Mouse (Mus musculus) forebrain, embryonic 16.5 days (tissue): Measurements from ENCODE around the gene Cep131. TPM values are rescaled to one million over a fixed set of nuclear protein-coding genes. Genes with fewer than 3 reads are reported as not detected.

Experiments
- ATAC-seq: fragments of 200-750 bp; cut with Nextera tagmentation; 2 replicates; pipeline ENCODE4 v1.8.0; 2017; ENCODE audit warnings: mild to moderate bottlenecking, moderate library complexity
- H3K27ac ChIP-seq: fragments of 300-500 bp; sonication (generic); 2 replicates; pipeline ENCODE4 v1.5.1; 2014; ENCODE audit warnings: low read length, control low read depth
- H3K27me3 ChIP-seq: fragments of 300-500 bp; sonication (generic); replicated peaks from 2 replicates; pipeline ENCODE4 v1.6.1; 2014; ENCODE audit warnings: low read length; ENCODE audit not compliant: control insufficient read depth, insufficient read depth
- H3K36me3 ChIP-seq: fragments of 300-500 bp; sonication (generic); 2 replicates; pipeline ENCODE4 v1.6.1; 2014; ENCODE audit not compliant: control insufficient read depth, insufficient read depth
- H3K4me1 ChIP-seq: fragments of 300-500 bp; sonication (generic); replicated peaks from 2 replicates; pipeline ENCODE4 v1.6.1; 2014; ENCODE audit warnings: low read length; ENCODE audit not compliant: control insufficient read depth, insufficient read depth
- H3K4me2 ChIP-seq: fragments of 300-500 bp; sonication (generic); 2 replicates; pipeline ENCODE4 v1.6.1; 2014; ENCODE audit warnings: mild to moderate bottlenecking, low read length, control low read depth
- H3K4me3 ChIP-seq: fragments of 300-500 bp; sonication (generic); replicated peaks from 2 replicates; pipeline ENCODE4 v1.5.1; 2014; ENCODE audit warnings: mild to moderate bottlenecking, low read length, control low read depth
- H3K9ac ChIP-seq: fragments of 300-500 bp; sonication (generic); replicated peaks from 2 replicates; pipeline ENCODE4 v1.6.1; 2014; ENCODE audit warnings: low read depth, low read length, control low read depth
- H3K9me3 ChIP-seq: fragments of 300-500 bp; sonication (generic); 2 replicates; pipeline ENCODE4 v1.6.1; 2016; ENCODE audit warnings: low read length; ENCODE audit not compliant: control insufficient read depth
- WGBS: fragments of 180-500 bp; shearing (Covaris S2); extraction: QIAGEN DNeasy Blood & Tissue Kit; methylation state at CpG from one replicate; pipeline ENCODE4 v1.1.7; 2014; 5-methylcytosine and 5-hydroxymethylcytosine counted together
- polyA plus RNA-seq: library from polyadenylated mRNA; unstranded; fragments of >200 nt; fragmentation: Nextera tagmentation; extraction: Ambion mirVana; gene quantifications from 2 replicates; pipeline ENCODE4 v1.2.1, GENCODE M21; 2015

Gene Cep131
- polyA plus RNA-seq: 32.9 and 33.8 TPM in 2 replicates

DNA sequence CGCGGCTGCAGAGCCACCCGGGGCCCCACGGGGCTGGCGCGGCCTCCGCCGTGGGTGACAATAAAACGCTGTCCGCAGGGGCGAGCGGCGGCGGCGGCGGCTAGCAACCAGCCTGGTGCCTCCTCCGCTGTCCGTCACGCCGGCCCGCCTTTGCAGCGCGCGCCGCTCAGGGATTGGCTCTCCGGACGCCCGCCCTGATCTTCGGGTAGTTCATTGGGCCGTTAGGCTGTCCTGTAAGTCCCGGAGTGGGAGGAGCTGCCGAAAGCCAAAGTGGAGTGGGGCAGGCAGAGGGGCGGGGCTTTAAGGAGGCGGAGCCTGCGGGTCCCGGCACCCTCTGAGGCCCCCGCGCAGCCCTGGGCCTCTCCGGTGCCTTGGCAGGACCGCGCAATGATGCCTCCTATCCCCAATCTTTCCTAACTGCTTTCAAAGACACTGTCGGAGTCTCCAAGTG, at the start of gene Cep131:
Gene Cep131, minus strand, starts transcription at position 126 of the 451 bp plus-strand sequence.
- Histone ChIP-seq H3K4me3 (peak within 1 kb of the TSS; percentile 94), H3K27me3 (no peaks in the 10 kb centered on the region), H3K27ac (peak within 1 kb of the TSS; percentile 77), H3K36me3 (peaks cover 7% of the 10 kb centered on the region; the same call in 1 of the 2 replicates), H3K9ac (peak within 1 kb of the TSS; percentile 98), H3K4me2 (peak within 1 kb of the TSS; percentile 95), H3K4me1 (peaks cover 14% of the 10 kb centered on the region), H3K9me3 (no peaks in the 10 kb centered on the region)
- WGBS: 0% methylated on average over 41 of the region's 42 CpGs
- ATAC-seq: peak; percentile 99

DNA sequence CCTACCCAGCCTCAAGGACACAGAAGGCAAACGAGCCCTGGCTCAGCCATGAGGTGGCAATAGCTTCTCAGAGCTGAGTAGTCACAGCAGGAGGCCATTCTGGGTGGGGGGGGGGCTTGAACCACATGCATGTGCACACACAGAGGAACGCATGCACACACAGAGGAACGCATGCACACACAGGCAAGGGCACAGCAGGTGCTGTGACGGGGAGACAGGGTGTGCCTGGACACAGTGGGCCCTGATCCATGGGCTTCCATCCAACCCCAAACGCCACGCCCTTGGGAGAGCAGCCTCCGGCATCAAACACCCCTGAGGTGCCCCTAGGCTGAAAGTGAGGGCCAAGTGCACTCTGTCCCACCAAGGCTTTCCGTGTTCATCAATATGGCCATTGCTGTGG, 49.6 kb upstream of the Cep131 start:
- no peak for ATAC-seq
- Histone ChIP-seq H3K9me3 (no peaks in the 10 kb centered on the region), H3K36me3 (no peaks in the 10 kb centered on the region), H3K27me3 (no peaks in the 10 kb centered on the region), H3K9ac (no peak overlapping the region), H3K4me2 (no peak overlapping the region), H3K4me1 (peaks cover 8% of the 10 kb centered on the region), H3K27ac (no peak overlapping the region), H3K4me3 (no peak overlapping the region)
- WGBS: 87% methylated on average over 8 of the region's 8 CpGs

DNA sequence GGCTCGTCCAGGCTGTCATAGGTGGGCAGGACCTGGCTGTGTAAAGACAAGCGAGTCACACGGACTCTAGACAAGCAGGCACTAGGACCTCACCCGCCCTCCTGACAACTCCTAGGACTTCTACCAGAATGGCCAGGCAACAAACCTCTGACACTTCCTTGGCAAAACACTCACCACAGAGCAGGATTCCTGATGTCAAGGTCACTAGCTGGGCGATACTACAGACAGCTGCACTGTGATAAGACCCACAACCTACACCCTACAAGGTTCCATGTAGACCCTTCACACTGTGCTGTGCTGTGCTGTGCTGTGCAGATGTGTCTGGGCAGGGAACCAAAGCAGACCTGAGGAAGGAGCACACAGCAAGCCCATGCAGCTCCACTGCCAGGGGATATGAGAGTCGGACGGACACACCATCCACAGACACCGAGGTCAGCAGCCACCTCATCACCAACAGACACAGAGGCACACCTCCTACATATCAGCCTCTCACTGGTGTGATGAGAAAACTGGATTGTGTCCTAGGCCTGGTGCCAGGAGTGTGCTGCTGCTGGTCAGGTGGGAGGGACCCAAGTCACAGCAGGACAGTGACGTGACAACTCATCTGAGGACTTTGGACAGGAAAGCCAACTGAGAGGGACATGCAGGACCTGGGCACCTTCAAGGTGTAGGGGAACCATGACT, 48.4 kb upstream of the Cep131 start:
- H3K4me2 ChIP-seq: no peak overlapping the region
- WGBS: 94% methylated on average over 9 of the region's 9 CpGs
- H3K4me3 ChIP-seq: no peak overlapping the region
- no peak overlapping the region for H3K9ac ChIP-seq
- no peaks in the 10 kb centered on the region for H3K27me3 ChIP-seq
- H3K4me1 ChIP-seq: peaks cover 8% of the 10 kb centered on the region
- H3K9me3 ChIP-seq: no peaks in the 10 kb centered on the region
- ATAC-seq: no peak
- H3K27ac ChIP-seq: no peak overlapping the region
- no peaks in the 10 kb centered on the region for H3K36me3 ChIP-seq

DNA sequence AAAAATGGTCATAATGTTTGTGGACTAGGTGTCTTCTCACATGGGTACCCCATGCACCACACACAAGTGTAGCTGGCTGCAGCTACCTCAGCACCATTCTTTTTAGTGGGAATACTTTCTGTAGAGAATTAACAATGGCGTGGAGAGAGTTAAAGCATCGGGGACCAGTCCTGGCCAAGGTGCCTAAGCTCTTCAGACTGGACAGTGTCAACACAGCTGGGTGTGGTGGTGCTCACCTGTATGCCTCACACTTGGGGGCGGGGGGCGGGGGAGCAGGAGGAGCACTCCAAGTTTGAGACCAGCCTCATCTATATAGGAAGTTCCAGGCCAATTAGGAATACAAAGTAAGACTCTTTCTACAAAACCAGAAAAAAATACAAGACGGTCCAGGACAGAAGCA, 47.5 kb upstream of the Cep131 start:
- H3K4me2 ChIP-seq: no peak overlapping the region

DNA sequence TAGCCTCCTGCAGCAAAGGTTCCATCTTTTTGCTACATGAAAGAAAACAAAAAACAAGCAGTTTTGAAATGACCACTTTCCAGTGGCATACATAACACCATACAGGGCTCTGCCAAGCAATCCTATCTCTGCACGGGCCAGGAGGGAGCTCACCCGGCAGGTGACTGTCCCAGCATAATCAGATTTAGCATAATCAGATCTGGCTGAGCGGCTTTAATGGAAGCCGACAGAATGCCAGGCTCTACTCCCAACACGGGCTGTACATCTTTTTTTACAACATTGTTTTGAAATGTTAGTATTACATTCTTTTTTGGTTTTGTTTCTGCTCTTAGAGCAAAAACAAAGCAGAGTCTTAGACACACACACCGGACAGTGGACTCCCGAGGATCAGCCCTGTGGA, 42.7 kb upstream of the Cep131 start:
- H3K36me3 ChIP-seq: no peaks in the 10 kb centered on the region; the same call in 1 of the 2 replicates
- 76% methylated on average over 7 of the region's 7 CpGs for WGBS
- no peaks in the 10 kb centered on the region for H3K9me3 ChIP-seq
- H3K4me2 ChIP-seq: no peak overlapping the region
- no peak overlapping the region for H3K4me3 ChIP-seq
- no peaks in the 10 kb centered on the region for H3K27me3 ChIP-seq
- H3K4me1 ChIP-seq: no peaks in the 10 kb centered on the region
- ATAC-seq: no peak
- no peak overlapping the region for H3K9ac ChIP-seq
- H3K27ac ChIP-seq: no peak overlapping the region

More for the DNA sequence above, 47.5 kb upstream of the Cep131 start:
- ATAC-seq: no peak
- WGBS: 97% methylated on average over 5 of the region's 5 CpGs
- H3K27me3 ChIP-seq: no peaks in the 10 kb centered on the region
- H3K4me1 ChIP-seq: peaks cover 8% of the 10 kb centered on the region
- H3K9ac ChIP-seq: no peak overlapping the region
- no peak overlapping the region for H3K27ac ChIP-seq
- H3K36me3 ChIP-seq: no peaks in the 10 kb centered on the region
- no peaks in the 10 kb centered on the region for H3K9me3 ChIP-seq
- H3K4me3 ChIP-seq: no peak overlapping the region

DNA sequence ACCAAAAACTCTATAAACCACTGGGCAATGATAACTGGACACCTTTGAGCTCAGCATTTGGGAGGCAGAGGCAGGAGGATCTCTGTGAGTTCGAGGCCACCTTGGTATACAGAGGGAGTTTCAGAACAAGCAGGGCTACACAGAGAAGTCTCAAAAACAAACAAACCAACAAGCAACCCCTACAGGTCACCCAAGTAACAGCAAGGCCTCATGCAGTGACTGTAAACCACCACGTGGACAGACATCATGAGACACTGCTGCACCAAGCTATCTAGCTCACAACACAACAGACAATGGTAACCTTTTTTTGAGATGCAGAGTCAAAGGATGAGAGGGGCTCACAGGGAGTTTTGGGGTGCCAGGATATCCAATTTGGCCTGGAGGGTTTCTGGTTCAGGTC, 40.2 kb upstream of the Cep131 start:
- 90% methylated on average over 2 of the region's 2 CpGs for WGBS
- no peaks in the 10 kb centered on the region for H3K9me3 ChIP-seq
- ATAC-seq: no peak

DNA sequence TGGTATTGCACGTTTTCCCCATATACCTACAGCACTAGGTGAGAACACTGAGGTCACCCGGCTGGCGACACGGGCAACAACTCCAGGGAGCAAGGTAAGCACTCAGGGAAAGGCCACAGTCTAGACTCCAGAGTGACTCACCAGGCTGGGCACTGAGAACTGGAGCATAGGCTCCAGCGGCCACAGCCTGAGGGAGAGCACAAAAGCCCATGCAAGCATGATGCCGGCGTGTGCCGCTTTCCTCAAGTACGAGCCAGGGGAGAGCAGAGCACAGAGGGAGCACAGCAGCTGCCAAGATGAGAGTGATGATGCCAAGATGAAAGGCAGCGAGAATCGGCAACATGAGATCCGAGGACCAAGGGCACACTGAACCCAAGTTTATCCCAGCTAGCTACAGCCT, 35.5 kb upstream of the Cep131 start:
- Histone ChIP-seq H3K9me3 (no peaks in the 10 kb centered on the region), H3K36me3 (no peaks in the 10 kb centered on the region; the same call in 1 of the 2 replicates), H3K9ac (no peak overlapping the region), H3K27ac (no peak overlapping the region), H3K4me3 (no peak overlapping the region), H3K27me3 (no peaks in the 10 kb centered on the region), H3K4me2 (no peak overlapping the region), H3K4me1 (peaks cover 6% of the 10 kb centered on the region)
- ATAC-seq: no peak
- WGBS: 78% methylated on average over 12 of the region's 12 CpGs

More for the DNA sequence above, 40.2 kb upstream of the Cep131 start:
- no peaks in the 10 kb centered on the region for H3K27me3 ChIP-seq
- no peaks in the 10 kb centered on the region; the same call in 1 of the 2 replicates for H3K36me3 ChIP-seq
- H3K4me2 ChIP-seq: no peak overlapping the region
- no peaks in the 10 kb centered on the region; the same call in 1 of the 2 replicates for H3K4me1 ChIP-seq
- no peak overlapping the region for H3K27ac ChIP-seq
- H3K4me3 ChIP-seq: no peak overlapping the region
- H3K9ac ChIP-seq: no peak overlapping the region

DNA sequence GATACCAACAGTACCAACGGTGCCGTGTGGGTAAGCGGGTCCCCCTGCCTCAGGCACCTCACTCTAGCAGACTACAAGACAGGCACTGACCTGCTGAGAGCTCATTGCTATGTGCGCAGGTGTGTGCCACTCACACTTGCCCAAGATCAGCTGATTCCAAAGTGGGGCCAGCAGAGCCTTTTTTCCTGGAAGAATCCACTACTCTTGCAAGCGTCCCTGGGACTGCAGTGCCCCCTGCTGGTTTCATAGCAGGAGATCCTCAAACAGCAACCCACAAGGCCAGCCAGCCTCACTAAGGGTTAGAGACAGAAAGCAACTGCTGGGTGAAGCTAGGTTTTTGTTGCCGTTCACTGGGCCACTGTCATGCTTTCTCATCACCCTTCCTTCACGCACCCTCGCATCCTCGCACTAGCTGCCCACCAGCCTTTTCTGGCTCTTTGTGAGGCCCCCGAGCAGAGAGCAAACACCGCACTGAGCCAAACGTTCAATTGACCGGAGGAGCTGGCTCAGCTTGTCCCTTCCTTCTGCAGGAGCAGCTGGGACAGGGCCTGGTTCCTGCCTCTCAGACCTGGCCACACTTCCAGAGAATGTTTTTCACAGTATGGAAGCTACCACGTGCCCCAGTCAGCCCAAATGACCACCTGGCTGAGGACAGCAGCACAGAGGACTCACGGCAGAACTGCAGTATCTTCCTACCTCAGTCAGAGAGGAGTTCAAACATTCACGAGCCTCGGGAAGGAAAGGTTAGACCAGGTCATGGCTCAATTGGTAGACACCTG, 34.2 kb upstream of the Cep131 start:
- no peak overlapping the region for H3K9ac ChIP-seq
- H3K36me3 ChIP-seq: no peaks in the 10 kb centered on the region
- no peak overlapping the region for H3K4me2 ChIP-seq
- no peaks in the 10 kb centered on the region for H3K27me3 ChIP-seq
- H3K27ac ChIP-seq: no peak overlapping the region
- WGBS: 80% methylated on average over 17 of the region's 17 CpGs
- ATAC-seq: no peak
- no peaks in the 10 kb centered on the region for H3K9me3 ChIP-seq
- peaks cover 6% of the 10 kb centered on the region for H3K4me1 ChIP-seq
- no peak overlapping the region for H3K4me3 ChIP-seq

DNA sequence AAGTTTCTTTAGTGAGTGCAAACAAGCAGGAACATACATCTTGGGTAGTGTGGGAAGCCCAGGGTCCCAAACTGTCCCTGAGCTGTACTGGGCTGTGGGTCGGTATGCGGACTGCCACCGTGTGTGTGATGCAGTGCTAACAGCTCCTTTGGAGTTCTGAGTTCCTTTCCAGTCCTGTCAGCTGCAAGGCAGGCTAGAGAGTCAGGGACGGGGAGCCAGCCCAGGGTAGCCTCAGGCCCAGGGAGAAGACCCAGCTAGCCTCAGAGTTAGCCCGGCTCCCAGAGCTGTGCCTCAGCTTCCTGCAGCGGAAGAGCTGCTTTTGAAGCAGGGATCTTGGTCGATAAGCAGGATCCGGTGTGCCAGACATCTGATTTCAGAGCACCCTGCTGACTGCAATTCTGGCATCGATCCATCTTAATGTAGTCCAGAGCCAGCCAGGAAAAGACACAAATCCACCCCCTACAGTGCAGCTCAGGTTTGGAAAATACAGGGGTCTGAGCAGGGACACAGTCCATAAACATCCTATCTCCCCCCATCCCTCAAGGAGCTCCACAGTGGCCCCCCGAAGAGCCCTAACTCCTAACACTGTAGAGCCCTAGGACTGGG, 33.4 kb upstream of the Cep131 start:
- no peak for ATAC-seq
- Histone ChIP-seq H3K36me3 (no peaks in the 10 kb centered on the region), H3K9ac (no peak overlapping the region), H3K27me3 (no peaks in the 10 kb centered on the region), H3K4me2 (no peak overlapping the region), H3K4me1 (peaks cover 6% of the 10 kb centered on the region), H3K27ac (no peak overlapping the region), H3K4me3 (no peak overlapping the region), H3K9me3 (no peaks in the 10 kb centered on the region)
- WGBS: 69% methylated on average over 10 of the region's 10 CpGs
